ENCODE assay signal across 7 mouse cellular contexts in genomic region chr9:70503626-70504041, GRCm38 (mm10). TPM values are rescaled to one million over a fixed set of nuclear protein-coding genes. Genes with fewer than 3 reads are reported as not detected.
A peak's percentile ranks its signal among the peaks of the same experiment; 100 is the strongest.
DNase-seq lines count a peak whose midpoint lies in the region; ATAC-seq lines count a peak whose summit lies in the region.

TSS of gene Rnf111 (minus strand) at chr9:70503725.

- H3K4me1 ChIP-seq in intestine, embryonic 15.5 days (replicated peaks) = 0 out of 2 replicates have a peak, but pooled peaks cover 2% of the 10 kb centered on the region
- peaks cover 14% of the 10 kb centered on the region for H3K4me1 ChIP-seq in midbrain, embryonic 10.5 days

- peak within 1 kb of the TSS; percentile 97 for H3K4me3 ChIP-seq in intestine, embryonic 15.5 days (replicated peaks)
- H3K4me3 ChIP-seq in midbrain, embryonic 10.5 days = peak within 1 kb of the TSS; percentile 98

- H3K27ac ChIP-seq in intestine, embryonic 15.5 days = peak within 1 kb of the TSS; percentile 98
- peak within 1 kb of the TSS; percentile 99 for H3K27ac ChIP-seq in midbrain, embryonic 10.5 days (replicated peaks)

- under 1% methylated on average over 45 of the region's 45 CpGs for WGBS in intestine, embryonic 15.5 days
- under 1% methylated on average over 44 of the region's 45 CpGs for WGBS in midbrain, embryonic 10.5 days

- intact Hi-C loops in gastrocnemius, postnatal 36 days (cut with DNase I) = loop anchor here (2.0 kb wide), 1 partner anchor 39 kb away; the partner anchor contains the start of gene Sltm
- intact Hi-C loops in left cerebral cortex, postnatal 25 days (cut with DNase I) = loop anchor here (1.0 to 10.0 kb wide), 3 partner anchors 39 to 491 kb away; partner anchors contain the start of genes Gtf2a2 and Sltm

- peak within 1 kb of the TSS; percentile 50 for H3K4me2 ChIP-seq in intestine, embryonic 15.5 days (replicated peaks)

- no peaks in the 10 kb centered on the region for H3K9me3 ChIP-seq in intestine, embryonic 15.5 days
- H3K9me3 ChIP-seq in midbrain, embryonic 10.5 days (replicated peaks) = no peaks in the 10 kb centered on the region

- DNase-seq in adrenal gland, adult 2 months = peak; percentile 98
- DNase-seq in embryo, embryonic 11.5 days (ENCODE audit: low read depth, low spot score) = peak; percentile 95
- DNase-seq in gastrocnemius, postnatal 36 days = peak; percentile 96
- DNase-seq in left cerebral cortex, postnatal 25 days (ENCODE audit: low spot score in 2 of 2) = peak; percentile 95 to 97
- DNase-seq in midbrain, embryonic 10.5 days (ENCODE audit: low spot score) = peak; percentile 97
- peak; percentile 94 for DNase-seq in right cerebral cortex, postnatal 4 days

- ATAC-seq in intestine, embryonic 15.5 days = peak; percentile 97

- H3K36me3 ChIP-seq in intestine, embryonic 15.5 days = no peaks in the 10 kb centered on the region
- peaks cover 28% of the 10 kb centered on the region for H3K36me3 ChIP-seq in midbrain, embryonic 10.5 days

- H3K27me3 ChIP-seq in intestine, embryonic 15.5 days (replicated peaks) = no peaks in the 10 kb centered on the region
- H3K27me3 ChIP-seq in midbrain, embryonic 10.5 days (ENCODE audit: low read depth, poor library complexity, severe bottlenecking) = no peaks in the 10 kb centered on the region

- peak within 1 kb of the TSS; percentile 96 for H3K9ac ChIP-seq in intestine, embryonic 15.5 days

RNA-seq across cellular contexts. Expression of gene Rnf111, which starts in this region (rescaled TPM):
- 10 to 100 TPM; 30.4 to 47.4 TPM for total RNA-seq in adrenal gland, adult 2 months (2021)
- 48.3 and 58.3 TPM in 2 replicates for polyA plus RNA-seq in adrenal gland, adult 2 months (2012; rRNA removed)
- total RNA-seq in gastrocnemius, postnatal 36 days (2021) = 10 to 100 TPM; 12.2 to 12.7 TPM
- 23.5 and 24.2 TPM in 2 replicates for polyA plus RNA-seq in intestine, embryonic 15.5 days (2015; fragmentation: Nextera tagmentation; extraction: Ambion mirVana)
- 10 to 100 TPM; 38.7 to 43.3 TPM for total RNA-seq in left cerebral cortex, postnatal 25 days (2021)
- 33.2 and 36.9 TPM in 2 replicates for polyA plus RNA-seq in midbrain, embryonic 10.5 days (2016; fragmentation: Nextera tagmentation; extraction: Ambion mirVana)

Comparison
In these comparisons a context has a peak if more than half of its experiments do, and no peak if none do; other contexts are left out.
1. Peak in every context shown above with its lines: DNase-seq, ATAC-seq, H3K4me3 ChIP-seq and H3K27ac ChIP-seq.